Mouse (Mus musculus) spleen, adult 2 months (tissue): ENCODE measurements around the gene Mgp. TPM values are rescaled to one million over a fixed set of nuclear protein-coding genes. Genes with fewer than 3 reads are reported as not detected.

ENCODE experiments used
- DNase-seq, 2 experiments: peaks; one replicate each; pipeline versions ENCODE4 v3.0.0 to v3.0.0-alpha.2; 2012 to 2021; ENCODE audit warnings: low spot score in 2 of 2, low read depth in 1 of 2
- H3K27ac ChIP-seq: fragments of 200-500 bp; 2 replicates; pipeline ENCODE4 v1.5.1; 2012; ENCODE audit warnings: low read length, inconsistent platforms; ENCODE audit not compliant: insufficient read depth
- H3K27me3 ChIP-seq: fragments of 200-500 bp; 2 replicates; pipeline ENCODE4 v1.6.1; 2012; ENCODE audit warnings: mild to moderate bottlenecking, moderate library complexity, low read length, inconsistent platforms; ENCODE audit not compliant: control insufficient read depth, insufficient read depth
- H3K36me3 ChIP-seq: fragments of 200-500 bp; 2 replicates; pipeline ENCODE4 v1.6.1; 2012; ENCODE audit warnings: mild to moderate bottlenecking, low read length, inconsistent platforms; ENCODE audit not compliant: control insufficient read depth, insufficient read depth
- H3K4me1 ChIP-seq: fragments of 200-500 bp; 2 replicates; pipeline ENCODE4 v1.6.1; 2011; ENCODE audit warnings: inconsistent platforms; ENCODE audit not compliant: control insufficient read depth, insufficient read depth, insufficient read length
- H3K4me3 ChIP-seq: fragments of 200-500 bp; 2 replicates; pipeline ENCODE4 v1.5.1; 2011; ENCODE audit warnings: mild to moderate bottlenecking, inconsistent platforms; ENCODE audit not compliant: insufficient read depth, insufficient read length; ENCODE audit errors: extremely low read depth
- CTCF ChIP-seq: fragments of 200-500 bp; IDR thresholded peaks from 2 replicates; pipeline ENCODE4 v1.5.1; 2011; ENCODE audit warnings: mild to moderate bottlenecking, inconsistent platforms; ENCODE audit not compliant: insufficient read depth, insufficient read length, insufficient replicate concordance; ENCODE audit errors: extremely low read depth
- POLR2A ChIP-seq: fragments of 200-500 bp; IDR thresholded peaks from 2 replicates; pipeline ENCODE4 v1.6.1; 2011; ENCODE audit warnings: low read depth, low read length, inconsistent platforms
- WGBS: fragments of 180-500 bp; shearing (Covaris S2); methylation state at CpG from one replicate; pipeline ENCODE4 v1.1.7; 2018; 5-methylcytosine and 5-hydroxymethylcytosine counted together
- polyA plus RNA-seq: library from polyadenylated mRNA; depleted of rRNA; stranded (reverse); fragments of >200 nt; gene quantifications from 2 replicates; pipeline ENCODE4 v1.2.3, GENCODE M21; 2012

Mgp gene
- polyA plus RNA-seq, 1 experiment, result 39.8 TPM

DNA sequence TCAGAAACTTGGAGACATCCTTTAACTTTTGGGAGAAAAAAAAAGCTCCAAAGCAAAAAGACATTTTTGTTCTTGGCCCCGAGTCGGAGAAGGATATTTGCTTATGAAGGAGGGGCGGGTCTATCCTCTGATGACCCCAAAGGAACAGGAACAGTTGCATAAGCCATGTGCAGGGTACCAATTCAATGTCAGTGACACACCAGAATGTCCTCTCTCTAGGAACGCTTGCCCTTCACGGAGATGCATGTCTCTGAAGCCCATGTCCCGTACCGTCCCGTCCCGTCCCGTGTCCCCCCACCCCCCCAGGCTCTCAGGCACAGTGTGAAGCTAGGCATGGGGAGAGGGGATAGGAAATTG, 31.3 kb upstream of the Mgp start:
- no peak for DNase-seq
- WGBS, result 82% methylated on average over 10 of the region's 10 CpGs
- TF ChIP-seq CTCF (no peak), POLR2A (no peak)
- no peaks in the 10 kb centered on the region for H3K27me3 ChIP-seq
- no peak overlapping the region for H3K4me3 ChIP-seq
- no peaks in the 10 kb centered on the region; the same call in 1 of the 2 replicates for H3K4me1 ChIP-seq
- peaks cover 12% of the 10 kb centered on the region for H3K36me3 ChIP-seq
- H3K27ac ChIP-seq, result no peak overlapping the region

DNA sequence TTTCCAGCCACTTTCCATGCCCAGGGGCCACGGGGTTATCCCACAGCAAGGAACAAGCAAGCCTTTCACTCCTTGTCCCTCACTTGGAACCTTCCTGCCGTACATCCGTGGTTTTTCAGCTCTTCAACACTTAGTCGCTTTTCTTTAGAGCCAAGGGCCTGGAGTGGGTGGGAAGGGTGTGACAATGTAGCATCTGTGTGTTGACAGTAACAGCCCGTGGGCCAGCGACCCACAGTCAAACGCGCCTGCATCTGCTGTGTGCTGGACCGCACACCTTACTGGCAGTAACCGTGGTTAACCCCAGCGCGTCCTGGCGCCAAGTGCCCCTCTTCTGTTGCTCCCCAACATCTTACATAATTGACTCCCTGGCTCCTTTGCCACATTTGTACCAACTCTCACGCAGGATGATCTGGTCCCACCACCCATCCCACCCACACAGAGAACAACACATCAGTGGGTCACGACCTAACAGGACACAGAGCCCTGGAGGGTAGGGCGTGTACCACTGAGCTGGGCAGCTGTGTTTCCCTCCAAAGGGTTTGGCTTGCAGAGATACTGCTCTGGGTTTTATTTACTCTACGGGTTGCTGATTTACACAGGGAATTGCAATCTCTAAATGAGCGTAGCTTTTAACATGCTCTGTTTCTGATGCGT, 30.8 kb upstream of the Mgp start:
- Histone ChIP-seq H3K27ac (no peak overlapping the region), H3K4me3 (no peak overlapping the region), H3K4me1 (no peaks in the 10 kb centered on the region; the same call in 1 of the 2 replicates), H3K36me3 (peaks cover 12% of the 10 kb centered on the region), H3K27me3 (no peaks in the 10 kb centered on the region)
- no peak for TF ChIP-seq CTCF
- no peak for TF ChIP-seq POLR2A
- DNase-seq, result no peak
- WGBS, result 67% methylated on average over 19 of the region's 19 CpGs

DNA sequence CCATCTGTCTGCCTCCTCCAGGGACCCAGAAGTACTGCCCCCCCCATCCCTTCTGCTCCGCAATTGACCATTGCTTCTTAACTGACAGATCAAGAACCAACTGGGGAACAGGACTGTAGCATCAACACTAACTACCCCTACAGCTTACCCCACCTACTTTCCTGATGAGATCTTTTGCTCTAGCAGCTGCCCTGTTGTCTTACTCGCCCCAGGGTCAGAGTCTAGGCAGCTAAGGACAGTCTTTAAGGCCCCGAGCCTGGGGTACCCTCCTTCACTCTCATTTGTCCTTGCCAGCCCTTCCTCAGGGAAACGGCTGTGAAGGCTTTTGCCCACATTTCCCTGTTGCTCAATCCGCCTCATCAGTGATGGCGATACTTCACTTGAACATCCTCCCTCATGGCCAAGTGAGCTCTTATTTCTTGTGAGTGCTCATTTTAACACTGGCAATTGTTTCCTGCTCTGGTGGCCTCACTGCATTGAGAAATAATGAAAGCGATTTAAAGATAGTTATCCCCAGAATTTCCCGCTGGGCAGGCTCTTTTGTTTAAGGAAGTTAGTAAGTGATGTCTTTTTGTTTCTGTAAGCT, 28.4 kb upstream of the Mgp start:
- H3K4me1 ChIP-seq, result no peaks in the 10 kb centered on the region; the same call in 1 of the 2 replicates

DNA sequence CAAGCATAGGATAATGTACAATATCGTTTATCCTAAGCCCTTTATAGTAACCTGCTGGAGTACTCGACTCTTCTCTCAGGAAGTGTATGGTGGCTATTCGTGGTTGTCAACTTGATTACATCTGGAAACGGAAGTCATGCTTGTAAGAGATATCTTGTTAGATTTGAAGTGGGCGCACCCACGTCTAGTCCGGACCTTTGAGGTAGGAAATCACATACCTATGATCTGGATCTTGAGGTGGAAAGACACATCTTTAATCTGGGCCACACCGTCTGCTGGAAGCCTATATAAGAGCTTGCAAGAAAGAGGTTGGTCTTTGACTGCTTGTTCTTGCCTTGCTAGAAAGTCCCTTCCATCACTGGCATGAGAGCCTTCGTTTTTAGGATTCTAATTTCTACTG, 26.9 kb upstream of the Mgp start:
- no peak overlapping the region for H3K4me3 ChIP-seq
- no peaks in the 10 kb centered on the region for H3K27me3 ChIP-seq
- DNase-seq, result no peak
- peaks cover 2% of the 10 kb centered on the region; the same call in 1 of the 2 replicates for H3K36me3 ChIP-seq
- no peak for TF ChIP-seq POLR2A
- TF ChIP-seq CTCF, result no peak
- no peak overlapping the region for H3K27ac ChIP-seq
- H3K4me1 ChIP-seq, result no peaks in the 10 kb centered on the region; the same call in 1 of the 2 replicates
- WGBS, result 34% methylated on average over 9 of the region's 9 CpGs

More for the DNA sequence above, 28.4 kb upstream of the Mgp start:
- Histone ChIP-seq H3K36me3 (peaks cover 6% of the 10 kb centered on the region; the same call in 1 of the 2 replicates), H3K27me3 (no peaks in the 10 kb centered on the region), H3K27ac (no peak overlapping the region), H3K4me3 (no peak overlapping the region)
- TF ChIP-seq CTCF (no peak), POLR2A (no peak)
- 64% methylated on average over 8 of the region's 8 CpGs for WGBS
- DNase-seq, result no peak

DNA sequence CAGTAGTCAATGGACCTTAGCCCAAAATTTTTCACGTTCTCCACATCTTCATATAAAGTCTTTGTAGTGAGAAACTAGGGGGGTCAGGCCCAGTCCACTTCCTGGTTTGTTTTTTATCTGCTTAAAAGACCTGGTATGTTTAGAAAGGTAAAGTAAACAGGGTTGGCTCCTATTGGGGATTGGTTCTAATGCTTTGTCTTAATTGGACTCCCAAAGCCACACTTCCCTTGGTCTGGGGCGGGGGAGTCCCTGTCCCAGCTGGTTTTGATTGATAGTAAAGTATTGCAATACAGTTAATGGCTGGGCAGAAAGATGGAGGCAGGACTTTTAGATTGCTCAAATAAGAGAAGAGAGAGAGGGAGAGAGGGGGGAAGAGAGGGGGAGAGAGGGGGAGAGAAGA, 25.4 kb upstream of the Mgp start:
- 31% methylated on average over 2 of the region's 2 CpGs for WGBS
- Histone ChIP-seq H3K27ac (no peak overlapping the region), H3K36me3 (no peaks in the 10 kb centered on the region), H3K4me3 (no peak overlapping the region), H3K4me1 (no peaks in the 10 kb centered on the region), H3K27me3 (no peaks in the 10 kb centered on the region)
- TF ChIP-seq POLR2A, result no peak
- no peak for TF ChIP-seq CTCF
- no peak for DNase-seq

DNA sequence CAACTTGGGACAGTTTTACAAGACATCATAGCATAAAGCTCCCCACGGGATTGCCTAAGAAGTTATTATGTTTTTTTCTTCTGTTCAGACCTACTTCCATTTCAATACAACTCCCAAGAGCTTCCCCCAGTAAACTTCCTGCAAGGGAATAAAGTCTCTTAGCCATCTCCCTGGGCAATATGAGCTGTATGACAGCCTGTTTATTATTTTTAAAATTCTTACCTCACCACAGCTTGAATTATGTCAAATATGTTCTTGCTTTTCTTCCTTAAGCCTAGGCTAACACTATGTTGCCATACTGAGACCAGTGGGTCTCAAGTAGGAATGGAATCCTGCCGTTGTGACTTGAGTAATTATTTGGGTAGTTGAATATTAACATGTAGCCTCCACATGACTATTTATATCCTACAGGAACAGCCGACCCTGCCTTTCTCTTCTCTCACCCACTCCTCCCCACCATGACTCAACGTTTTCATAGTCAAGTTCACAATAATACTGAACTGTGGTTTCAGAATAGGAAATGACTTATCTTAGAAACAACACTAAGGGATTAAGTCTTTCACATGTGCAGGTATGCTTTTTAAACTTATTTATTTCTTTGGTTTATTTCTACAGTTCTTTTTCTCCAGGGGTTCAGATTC, 24.9 kb upstream of the Mgp start:
- no peak overlapping the region for H3K4me3 ChIP-seq
- 24% methylated on average over 4 of the region's 4 CpGs for WGBS
- no peaks in the 10 kb centered on the region for H3K27me3 ChIP-seq
- H3K4me1 ChIP-seq, result no peaks in the 10 kb centered on the region
- DNase-seq, result no peak
- no peak for TF ChIP-seq POLR2A
- TF ChIP-seq CTCF, result no peak
- H3K27ac ChIP-seq, result no peak overlapping the region
- H3K36me3 ChIP-seq, result no peaks in the 10 kb centered on the region

DNA sequence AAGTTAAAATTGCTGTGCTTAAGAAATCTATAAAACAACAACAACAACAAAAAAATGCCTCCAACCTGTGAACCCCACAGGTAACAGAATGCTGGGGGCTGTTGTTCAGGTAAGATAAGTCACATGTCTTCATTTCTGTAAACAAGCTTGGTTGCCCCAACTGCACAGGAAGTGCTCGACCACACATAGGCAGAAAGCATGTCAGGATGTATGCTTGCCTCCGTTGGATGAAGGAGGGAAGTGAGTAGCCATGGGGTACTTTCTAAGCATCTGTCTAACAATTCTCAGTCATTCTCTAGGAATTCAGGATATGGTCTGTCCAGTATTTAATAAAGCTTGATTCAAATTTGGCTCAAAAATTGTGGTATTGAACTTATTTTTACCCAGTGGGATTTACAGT, 23.3 kb upstream of the Mgp start:
- Histone ChIP-seq H3K27me3 (no peaks in the 10 kb centered on the region), H3K4me3 (no peak overlapping the region), H3K36me3 (no peaks in the 10 kb centered on the region), H3K27ac (no peak overlapping the region), H3K4me1 (no peaks in the 10 kb centered on the region)
- DNase-seq, result peak in 1 of 2 experiments; percentile 14
- WGBS, result 5% methylated on average over 2 of the region's 2 CpGs
- TF ChIP-seq POLR2A (no peak), CTCF (no peak)
